Mouse (Mus musculus): ENCODE data around the gene Cdh4.

The Cdh4 gene

GRCm38 (mm10) chr2:179937091-179937490, 494.9 kb downstream of the Cdh4 start:
- DNase-seq (ENCODE audit: low read depth, low spot score) = no peak

DNA sequence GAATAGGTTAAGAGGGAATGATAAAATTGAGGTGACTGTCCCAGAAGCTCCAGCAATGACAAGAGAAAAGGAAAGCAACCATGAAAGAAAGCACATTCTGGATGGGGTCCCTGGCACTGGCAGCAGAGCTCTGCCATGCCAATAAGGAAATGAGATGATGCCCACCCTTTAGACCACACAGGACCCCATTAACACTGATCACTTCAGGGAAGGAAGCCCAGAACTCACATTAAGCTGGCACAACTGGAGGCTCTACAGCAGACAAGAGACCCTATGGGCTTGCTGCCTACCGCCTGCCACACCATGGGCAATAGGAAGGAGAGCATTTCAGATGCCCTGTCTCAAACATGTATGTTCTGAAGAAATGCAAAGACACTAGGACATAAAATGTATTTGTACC, 499.5 kb downstream of the Cdh4 start:
- DNase-seq (ENCODE audit: low read depth, low spot score) = no peak

GRCm38 (mm10) chr2:179945051-179945450, 502.8 kb downstream of the Cdh4 start:
- no peak for DNase-seq (ENCODE audit: low read depth, low spot score)

- no peak for DNase-seq (ENCODE audit: low read depth, low spot score)
Observed at GRCm38 (mm10) chr2:179946496-179946895, 504.3 kb downstream of the Cdh4 start.

DNA sequence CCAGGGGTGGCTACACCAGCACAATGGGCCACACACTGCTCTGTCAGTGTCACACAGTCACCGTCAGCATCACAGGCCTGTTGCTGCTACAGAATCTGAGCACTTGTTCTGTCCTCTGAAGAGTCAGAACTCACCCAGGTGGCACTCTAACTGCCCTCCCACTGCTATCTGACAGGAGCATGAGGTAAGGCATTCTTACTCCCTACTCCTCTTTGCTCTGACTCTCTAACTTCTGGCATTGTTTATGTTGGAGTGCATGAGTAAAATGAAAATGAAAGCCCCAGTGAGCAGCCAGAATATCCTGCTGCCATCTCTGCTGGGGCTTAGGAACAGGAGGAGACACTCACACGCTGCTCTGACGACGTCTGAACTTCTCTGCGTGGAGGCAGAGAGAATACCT, 505.4 kb downstream of the Cdh4 start:
- no peak for DNase-seq (ENCODE audit: low read depth, low spot score)

DNA sequence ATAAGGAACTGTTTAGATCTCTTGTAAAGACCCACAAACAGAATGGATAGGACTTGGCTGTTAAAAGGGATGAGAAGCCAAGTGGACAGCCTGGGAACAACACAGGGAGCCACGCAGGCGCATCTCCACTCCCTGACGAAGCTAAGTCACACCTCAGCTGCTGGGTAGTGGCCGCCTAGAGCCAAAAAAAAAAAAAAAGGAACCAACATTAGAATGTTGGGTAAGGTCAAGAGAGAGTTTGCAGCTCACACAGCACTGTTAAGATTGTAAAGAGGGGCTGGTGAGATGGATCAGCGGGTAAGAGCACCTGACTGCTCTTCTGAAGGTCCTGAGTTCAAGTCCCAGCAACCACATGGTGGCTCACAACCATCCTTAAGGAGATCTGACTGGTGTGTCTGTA, 506.6 kb downstream of the Cdh4 start:
- no peak for DNase-seq (ENCODE audit: low read depth, low spot score)
